Mouse (Mus musculus): ENCODE results near the gene Ick.

The Ick gene

GRCm38 (mm10) chr9:78190651-78191634 lies 82.0 kb downstream of the Ick start:
- no peak for DNase-seq (ENCODE audit: low read depth, low spot score)

DNA sequence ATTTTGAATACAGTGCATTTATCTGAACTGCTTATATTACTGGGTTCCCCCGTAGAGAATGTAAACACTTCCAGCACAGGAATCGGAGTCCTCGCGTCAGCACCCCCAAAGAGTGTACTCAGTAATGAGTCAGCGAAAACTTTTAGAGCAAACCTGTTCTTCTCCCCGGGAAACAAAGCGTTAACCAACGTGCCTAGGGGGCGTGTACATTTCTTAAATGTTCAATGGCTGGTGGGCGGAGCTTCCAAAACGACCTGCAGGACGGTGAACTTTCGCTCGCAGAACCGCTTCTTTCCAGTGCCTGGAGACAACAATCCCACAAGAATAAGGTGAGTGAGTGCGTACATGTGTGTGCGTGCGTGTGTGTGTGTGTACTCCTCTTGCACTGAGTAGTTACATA lies 82.7 kb downstream of the Ick start:
- DNase-seq (ENCODE audit: low read depth, low spot score) = peak; percentile 75

GRCm38 (mm10) chr9:78193902-78194597 lies 85.1 kb downstream of the Ick start:
- DNase-seq (ENCODE audit: low read depth, low spot score) = peak; percentile 46

GRCm38 (mm10) chr9:78195034-78195433 lies 86.0 kb downstream of the Ick start:
- no peak for DNase-seq (ENCODE audit: low read depth, low spot score)

DNA sequence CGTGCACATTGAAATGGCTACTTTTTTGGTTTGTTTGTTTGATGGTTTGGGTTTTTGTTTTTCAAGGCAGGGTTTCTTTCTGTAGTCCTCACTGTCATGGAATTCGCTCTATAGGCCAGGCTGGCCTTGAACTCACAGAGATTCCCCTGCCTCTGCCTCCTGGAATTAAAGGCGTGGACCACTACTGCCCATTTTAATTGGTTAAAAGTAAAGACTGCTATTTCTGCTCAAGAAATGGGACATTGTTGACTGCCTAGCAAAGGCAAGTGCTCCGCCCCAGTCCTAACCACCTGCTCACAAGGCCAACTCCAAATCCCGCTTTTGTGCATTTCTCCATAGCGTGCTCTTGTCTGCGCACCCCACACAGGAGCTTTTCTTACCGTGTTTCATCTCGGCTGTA lies 88.8 kb downstream of the Ick start:
- DNase-seq (ENCODE audit: low read depth, low spot score) = no peak

DNA sequence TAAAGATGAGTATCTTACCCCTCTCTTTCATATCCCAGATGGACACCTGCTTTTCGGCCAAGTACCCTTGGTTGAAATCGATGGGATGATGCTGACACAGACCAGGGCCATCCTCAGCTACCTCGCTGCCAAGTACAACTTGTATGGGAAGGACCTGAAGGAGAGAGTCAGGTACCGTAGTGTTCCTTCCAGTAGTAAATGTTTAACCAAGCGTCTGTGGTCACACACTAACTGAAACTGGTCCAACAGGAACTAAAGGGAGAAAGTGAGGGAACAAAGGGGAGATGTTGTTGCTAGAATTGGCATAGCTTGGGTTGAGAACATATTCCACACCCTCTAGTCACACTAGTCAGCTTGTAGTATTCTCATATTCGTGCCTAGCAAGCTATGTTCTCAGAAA lies 95.2 kb downstream of the Ick start:
- no peak for DNase-seq (ENCODE audit: low read depth, low spot score)

DNA sequence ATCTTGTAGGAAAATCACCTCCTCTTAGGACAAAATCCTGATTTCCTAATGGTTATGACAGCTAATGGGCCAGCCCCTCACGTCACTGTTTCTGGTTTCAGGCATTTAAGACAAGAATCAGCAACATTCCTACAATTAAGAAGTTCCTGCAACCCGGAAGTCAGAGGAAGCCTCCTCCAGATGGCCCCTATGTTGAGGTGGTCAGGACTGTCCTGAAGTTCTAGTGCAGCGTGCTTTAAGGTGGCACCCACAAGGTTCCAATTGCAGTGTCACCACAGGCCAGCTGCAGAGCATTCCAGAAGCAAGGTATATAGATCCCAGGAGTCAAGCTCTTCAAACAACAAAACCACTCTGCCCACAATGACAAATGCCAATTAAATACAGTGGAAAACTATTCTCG lies 100.0 kb downstream of the Ick start:
- no peak for DNase-seq (ENCODE audit: low read depth, low spot score)

- no peak for DNase-seq (ENCODE audit: low read depth, low spot score)
These were observed 101.1 kb downstream of the Ick start for GRCm38 (mm10) chr9:78210079-78210478.

GRCm38 (mm10) chr9:78210821-78211220 lies 101.8 kb downstream of the Ick start:
- no peak for DNase-seq (ENCODE audit: low read depth, low spot score)

DNA sequence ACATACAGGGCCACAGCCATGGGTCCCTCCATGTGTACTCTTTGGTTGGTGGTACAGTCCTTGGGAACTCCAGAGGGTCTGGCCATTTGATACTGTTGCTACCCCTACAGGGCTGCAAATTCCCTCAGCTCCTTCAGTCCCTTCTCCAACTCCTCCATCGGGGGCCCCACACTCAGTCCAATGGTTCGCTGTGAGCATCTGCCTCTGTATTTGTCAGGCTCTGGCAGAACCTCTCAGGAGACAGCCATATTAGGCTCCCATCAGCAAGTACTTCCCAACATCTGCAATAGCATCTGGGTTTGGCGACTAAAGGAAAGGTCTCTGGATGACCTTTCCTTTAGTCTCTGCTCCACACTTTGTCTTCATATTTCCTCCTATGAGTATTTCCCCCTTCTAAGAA lies 102.5 kb downstream of the Ick start:
- DNase-seq (ENCODE audit: low read depth, low spot score) = no peak

DNA sequence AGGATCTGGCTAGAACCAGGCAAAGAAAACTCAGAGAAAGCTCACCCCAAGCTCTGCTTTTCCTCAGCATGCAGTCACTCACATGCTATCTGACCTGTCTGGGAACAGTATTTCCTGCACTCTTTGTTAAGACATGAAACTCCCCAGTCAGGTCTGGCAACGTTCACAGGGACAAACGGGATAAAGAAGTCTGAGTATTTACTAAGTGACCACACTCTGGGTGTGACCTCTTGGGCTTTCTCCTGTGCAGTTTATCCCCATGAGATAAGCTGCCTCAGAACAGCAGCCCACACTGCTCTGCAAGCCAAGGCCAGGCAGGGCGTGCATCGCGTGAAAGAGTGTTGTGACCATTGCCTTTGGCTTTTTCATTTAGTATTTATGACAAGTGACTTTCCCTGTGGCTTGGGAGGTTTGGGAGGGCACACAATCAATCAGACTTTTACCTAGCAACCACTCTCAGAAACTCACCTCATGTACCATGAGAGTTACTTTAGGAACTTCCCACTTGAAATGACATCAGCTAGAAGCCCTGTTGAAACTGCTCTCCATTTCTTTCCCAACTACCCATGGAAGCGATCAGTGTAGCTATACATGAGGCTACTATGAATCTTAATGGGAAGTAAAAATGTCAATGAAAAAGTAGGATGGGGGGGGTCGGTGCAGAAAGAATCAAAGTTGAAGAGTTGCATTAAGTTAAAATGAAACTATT lies 103.5 kb downstream of the Ick start:
- no peak for DNase-seq (ENCODE audit: low read depth, low spot score)

DNA sequence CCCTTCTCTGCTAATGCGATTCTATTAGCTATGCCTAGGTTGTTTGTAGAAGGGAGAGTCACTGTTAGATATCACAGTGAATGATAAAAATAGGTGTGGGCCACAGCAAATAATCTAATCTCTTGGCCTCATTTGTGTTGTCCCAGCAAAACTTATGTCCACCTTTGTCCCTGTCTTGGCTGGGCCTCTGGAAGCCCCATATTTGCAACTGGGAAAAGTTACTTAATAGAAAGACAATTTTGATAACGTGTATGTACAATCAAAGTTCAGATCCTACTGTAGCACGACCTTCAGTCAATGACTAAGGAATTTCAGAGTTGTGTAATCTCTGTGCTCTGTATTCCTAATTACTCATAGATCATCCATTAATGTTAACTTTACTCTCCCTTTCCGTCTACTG lies 108.1 kb downstream of the Ick start:
- no peak for DNase-seq (ENCODE audit: low read depth, low spot score)

Measured in c-Kit-negative CD71-positive TER-119-positive erythroid progenitor cells, embryonic 14.5 days (primary cell).